Mouse (Mus musculus) large intestine, adult 2 months (tissue): ENCODE data around the gene Gm9736. TPM values are rescaled to one million over a fixed set of nuclear protein-coding genes. Genes with fewer than 3 reads are reported as not detected.
"Not testable (repeated sequence)": the region's sequence is repeated elsewhere in the genome, so short reads cannot be mapped to it uniquely, and the experiment has no call there.

Source experiments
- DNase-seq: peaks from one replicate; pipeline ENCODE4 v3.0.0-alpha.2; 2012; ENCODE audit warnings: low read depth, low spot score
- WGBS: fragments of 180-500 bp; shearing (Covaris S2); methylation state at CpG from one replicate; pipeline ENCODE4 v1.1.7; 2018; 5-methylcytosine and 5-hydroxymethylcytosine counted together
- polyA plus RNA-seq: library from polyadenylated mRNA; depleted of rRNA; stranded (reverse); fragments of >200 nt; gene quantifications from 2 replicates; pipeline ENCODE4 v1.2.3, GENCODE M21; 2012; rRNA removed

Gm9736 gene
- polyA plus RNA-seq = not detected in 2 replicates

- not testable (repeated sequence) for DNase-seq
- 53% methylated on average over 1 of the region's 1 CpGs for WGBS
Measured at GRCm38 (mm10) chr10:77751254-77751653, at the start of gene Gm9736. Gene Gm9736, minus strand, starts transcription at chr10:77751354.

GRCm38 (mm10) chr10:77798921-77799508, 47.9 kb upstream of the Gm9736 start, which contains the start of gene Gm19668:
Gene Gm19668, minus strand, starts transcription at chr10:77799133.
- no peak for DNase-seq
- 33% methylated on average over 8 of the region's 8 CpGs for WGBS

GRCm38 (mm10) chr10:77798164-77798920, 47.2 kb upstream of the Gm9736 start:
- DNase-seq = not testable (repeated sequence)
- WGBS = 52% methylated on average over 3 of the region's 3 CpGs

GRCm38 (mm10) chr10:77797677-77798076, 46.5 kb upstream of the Gm9736 start:
- no peak for DNase-seq
- WGBS = 50% methylated on average over 3 of the region's 3 CpGs

- WGBS = 55% methylated on average over 2 of the region's 2 CpGs
- DNase-seq = no peak
Measured at GRCm38 (mm10) chr10:77794976-77795375, 43.8 kb upstream of the Gm9736 start, which contains the start of gene Gm9639. Gene Gm9639, minus strand, starts transcription at chr10:77795076.

- 77% methylated on average over 2 of the region's 2 CpGs for WGBS
- DNase-seq = no peak
Measured at GRCm38 (mm10) chr10:77788621-77789020, 37.5 kb upstream of the Gm9736 start.

- not testable (repeated sequence) for DNase-seq
- 71% methylated on average over 1 of the region's 1 CpGs for WGBS
Measured at GRCm38 (mm10) chr10:77787876-77788275, 36.7 kb upstream of the Gm9736 start, which contains the start of gene Gm7137. Gene Gm7137, minus strand, starts transcription at chr10:77788200.

- not testable (repeated sequence) for DNase-seq
- WGBS = 84% methylated on average over 3 of the region's 3 CpGs
Measured at GRCm38 (mm10) chr10:77783396-77783795, 32.2 kb upstream of the Gm9736 start.

GRCm38 (mm10) chr10:77782442-77782841, 31.3 kb upstream of the Gm9736 start, which contains the start of gene Gm3250:
Gene Gm3250, minus strand, starts transcription at chr10:77782542.
- not testable (repeated sequence) for DNase-seq
- 44% methylated on average over 1 of the region's 1 CpGs for WGBS

- not testable (repeated sequence) for DNase-seq
- 50% methylated on average over 1 of the region's 1 CpGs for WGBS
Measured at GRCm38 (mm10) chr10:77776844-77777243, 25.7 kb upstream of the Gm9736 start, which contains the start of gene Gm7138. Gene Gm7138, minus strand, starts transcription at chr10:77776944.

GRCm38 (mm10) chr10:77772142-77772541, 21.0 kb upstream of the Gm9736 start:
- not testable (repeated sequence) for DNase-seq
- 80% methylated on average over 1 of the region's 3 CpGs for WGBS

- DNase-seq = not testable (repeated sequence)
- 50% methylated on average over 1 of the region's 1 CpGs for WGBS
Measured at GRCm38 (mm10) chr10:77771225-77771624, 20.1 kb upstream of the Gm9736 start, which contains the start of gene Gm3238. Gene Gm3238, minus strand, starts transcription at chr10:77771325.

- 76% methylated on average over 1 of the region's 1 CpGs for WGBS
Measured at GRCm38 (mm10) chr10:77769727-77770126, 18.6 kb upstream of the Gm9736 start.

GRCm38 (mm10) chr10:77759582-77759981, 8.4 kb upstream of the Gm9736 start, which contains the start of gene Gm3233:
Gene Gm3233, minus strand, starts transcription at chr10:77759682.
- WGBS = 20% methylated on average over 1 of the region's 1 CpGs
- DNase-seq = not testable (repeated sequence)

More at GRCm38 (mm10) chr10:77769727-77770126, 18.6 kb upstream of the Gm9736 start:
- DNase-seq = no peak

GRCm38 (mm10) chr10:77753448-77753847, 2.3 kb upstream of the Gm9736 start:
- DNase-seq = no peak

GRCm38 (mm10) chr10:77752312-77752711, 1.2 kb upstream of the Gm9736 start:
- not testable (repeated sequence) for DNase-seq
- WGBS = 49% methylated on average over 3 of the region's 3 CpGs

GRCm38 (mm10) chr10:77750686-77751085, 468 bp downstream of the Gm9736 start:
- DNase-seq = not testable (repeated sequence)
- 84% methylated on average over 1 of the region's 1 CpGs for WGBS

- DNase-seq = not testable (repeated sequence)
- 48% methylated on average over 5 of the region's 5 CpGs for WGBS
Measured at GRCm38 (mm10) chr10:77741924-77742688, 9.0 kb downstream of the Gm9736 start, which contains the start of gene Gm18596. Gene Gm18596, minus strand, starts transcription at chr10:77742638.

- DNase-seq = no peak
- WGBS = 75% methylated on average over 4 of the region's 4 CpGs
Measured at GRCm38 (mm10) chr10:77738929-77739328, 12.2 kb downstream of the Gm9736 start.
